Mouse (Mus musculus): ENCODE data around the gene Slc35f6.
A peak's percentile ranks its signal among the peaks of the same experiment; 100 is the strongest.

The Slc35f6 gene

DNA sequence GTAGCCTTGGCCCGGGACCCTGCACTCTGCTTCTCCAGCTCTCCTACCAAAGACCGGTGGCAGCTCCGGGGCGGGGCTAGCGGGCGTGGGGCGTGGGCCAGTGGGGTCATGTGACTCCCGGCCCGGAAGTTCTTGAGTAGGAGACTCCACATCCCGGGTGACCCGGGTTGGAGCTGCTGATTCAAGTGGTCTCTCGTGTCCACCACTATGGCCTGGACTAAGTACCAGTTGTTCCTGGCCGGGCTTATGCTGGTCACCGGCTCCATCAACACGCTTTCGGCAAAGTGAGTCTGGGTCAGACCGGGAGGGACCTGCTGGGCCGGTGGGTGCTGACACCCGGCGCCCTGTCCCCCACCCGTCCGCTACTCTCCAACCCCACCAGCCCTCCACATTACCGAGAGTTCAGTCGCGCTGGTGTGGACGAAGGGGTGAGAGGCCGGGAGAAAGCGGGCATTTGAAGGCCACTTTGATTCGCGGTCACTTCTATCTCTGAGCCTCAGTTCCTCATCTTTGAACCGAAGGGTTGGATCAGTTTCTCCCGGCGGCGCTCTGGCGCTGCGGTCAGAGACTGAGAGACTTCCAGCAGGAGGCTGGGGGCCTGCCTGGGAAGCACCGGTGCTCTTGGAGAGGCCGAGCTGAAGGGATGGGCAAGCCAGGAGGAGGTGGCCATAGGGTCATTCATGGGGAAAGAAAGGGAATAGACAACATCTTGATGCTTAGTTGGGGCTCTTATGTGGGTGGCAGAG is at the start of gene Slc35f6:
Gene Slc35f6, plus strand, starts transcription at position 119 of the 746 bp plus-strand sequence.
- peak; percentile 62 for DNase-seq (ENCODE audit: extremely low read depth, low read depth)

GRCm38 (mm10) chr5:30601397-30601796 is 46.3 kb upstream of the Slc35f6 start:
- no peak for DNase-seq (ENCODE audit: extremely low read depth, low read depth)

DNA sequence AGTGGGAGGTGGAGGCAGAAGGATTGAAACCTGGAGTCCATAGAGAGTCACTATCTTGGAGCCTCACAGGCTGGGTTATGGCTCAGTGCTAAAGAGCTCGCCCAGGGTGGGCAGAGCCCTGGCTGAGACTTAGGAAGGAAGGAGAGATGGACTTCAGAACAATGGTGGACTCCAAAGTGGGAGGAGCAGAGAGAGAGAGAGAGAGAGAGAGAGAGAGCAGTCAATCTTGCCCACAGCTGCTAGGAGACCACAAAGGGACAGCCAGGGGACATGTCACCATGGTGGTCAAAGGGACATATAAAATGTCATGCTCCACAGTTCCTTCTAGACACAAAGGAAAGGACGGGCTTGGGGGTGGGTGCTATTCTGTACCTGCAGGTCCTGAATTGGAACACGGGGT is 44.5 kb upstream of the Slc35f6 start:
- DNase-seq (ENCODE audit: extremely low read depth, low read depth), result no peak

GRCm38 (mm10) chr5:30603926-30604325 is 43.8 kb upstream of the Slc35f6 start:
- DNase-seq (ENCODE audit: extremely low read depth, low read depth), result no peak

GRCm38 (mm10) chr5:30604769-30605188 is 43.0 kb upstream of the Slc35f6 start:
- no peak for DNase-seq (ENCODE audit: extremely low read depth, low read depth)

GRCm38 (mm10) chr5:30605649-30606048 is 42.1 kb upstream of the Slc35f6 start:
- no peak for DNase-seq (ENCODE audit: extremely low read depth, low read depth)

DNA sequence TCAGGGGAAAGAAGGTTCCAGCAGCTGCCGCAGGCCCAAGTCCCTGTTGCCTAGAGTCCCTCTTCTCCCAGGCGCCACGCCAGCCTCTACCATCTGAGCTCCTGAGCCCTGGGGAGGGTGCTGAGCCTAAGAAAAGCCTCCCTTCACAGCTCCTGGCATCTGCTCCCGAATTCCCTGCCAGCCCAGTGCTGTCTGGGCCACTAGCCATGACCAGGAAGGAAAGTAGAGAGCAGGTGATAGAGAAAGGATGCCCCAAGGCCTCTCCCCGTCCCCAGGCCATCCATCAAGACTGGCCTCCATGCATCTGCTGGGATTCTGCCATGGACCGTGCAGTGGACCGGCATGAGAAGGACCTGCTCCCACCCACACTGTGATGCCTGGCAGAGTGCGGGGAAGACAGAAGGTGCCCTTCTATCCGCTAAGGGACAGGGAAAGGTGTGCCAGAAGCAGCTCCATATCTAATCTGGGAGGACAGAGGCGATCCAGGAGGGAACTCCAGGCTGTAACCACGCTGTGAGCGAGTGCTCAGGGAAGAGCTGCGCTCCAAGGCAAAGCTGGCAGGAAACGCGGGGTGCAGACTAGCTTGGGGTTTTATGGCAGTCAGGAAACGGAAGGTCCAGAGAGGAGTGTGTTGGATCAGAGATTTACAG is 41.2 kb upstream of the Slc35f6 start:
- no peak for DNase-seq (ENCODE audit: extremely low read depth, low read depth)

DNA sequence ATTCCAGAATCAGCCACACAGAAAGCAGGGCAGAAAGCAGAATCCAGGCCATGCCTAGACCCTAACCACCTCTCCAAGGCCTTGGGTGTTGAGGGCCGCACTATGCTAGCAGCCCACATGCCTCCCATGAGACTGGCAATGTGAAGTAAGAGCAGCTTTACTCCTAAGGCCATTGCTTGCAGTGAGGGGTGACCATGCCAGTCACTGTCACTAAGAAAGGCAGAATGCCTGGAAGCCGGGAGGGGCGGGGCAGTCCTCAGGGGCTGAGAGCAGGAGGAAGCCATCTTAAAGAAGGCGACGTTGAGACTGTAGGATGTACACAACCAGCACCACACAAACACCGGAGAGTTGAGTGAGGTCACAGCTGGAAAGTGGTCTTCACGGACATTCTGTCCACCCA is 38.6 kb upstream of the Slc35f6 start:
- DNase-seq (ENCODE audit: extremely low read depth, low read depth), result no peak

- no peak for DNase-seq (ENCODE audit: extremely low read depth, low read depth)
These were observed 37.7 kb upstream of the Slc35f6 start for GRCm38 (mm10) chr5:30609918-30610645.

- DNase-seq (ENCODE audit: extremely low read depth, low read depth), result no peak
These were observed 36.6 kb upstream of the Slc35f6 start for GRCm38 (mm10) chr5:30611091-30611490.

DNA sequence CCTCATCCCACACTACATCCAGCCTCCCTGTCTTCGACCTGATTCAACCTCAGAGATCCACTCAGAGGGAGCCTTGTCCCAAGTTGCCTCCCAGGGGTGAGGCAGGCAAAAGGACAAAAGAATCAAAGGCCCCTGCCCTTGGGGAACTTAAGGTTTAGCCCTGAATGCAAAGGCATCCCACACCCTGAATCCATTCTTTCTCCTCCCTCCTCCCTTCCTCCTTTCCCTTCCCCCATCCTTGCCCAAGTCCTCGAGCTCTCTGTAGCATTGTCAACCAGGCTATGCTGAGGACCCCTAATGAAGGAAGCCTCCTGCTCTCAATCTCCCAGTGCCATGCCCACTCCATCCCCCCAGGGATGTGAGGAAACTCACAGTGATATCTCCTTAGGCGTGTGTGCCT is 36.0 kb upstream of the Slc35f6 start:
- no peak for DNase-seq (ENCODE audit: extremely low read depth, low read depth)

DNA sequence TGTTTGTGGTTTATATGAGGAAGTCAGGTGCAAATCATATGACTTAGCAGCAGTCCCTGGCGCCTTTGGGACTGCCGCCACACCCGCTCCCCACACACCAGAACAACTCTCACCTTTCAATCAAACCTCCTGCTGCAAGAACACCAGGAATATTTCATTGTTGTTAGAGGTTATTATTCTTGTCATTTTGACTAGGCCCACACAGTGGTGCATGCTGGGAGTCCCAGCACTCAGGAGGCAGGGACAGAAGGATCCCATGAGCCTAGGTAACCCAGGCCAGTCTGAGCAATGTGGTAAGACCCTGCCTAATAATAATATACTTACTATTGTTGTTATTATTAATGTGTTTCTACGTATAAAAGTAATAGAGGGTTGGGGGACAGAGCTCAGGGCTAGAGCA is 35.2 kb upstream of the Slc35f6 start:
- DNase-seq (ENCODE audit: extremely low read depth, low read depth), result no peak

DNA sequence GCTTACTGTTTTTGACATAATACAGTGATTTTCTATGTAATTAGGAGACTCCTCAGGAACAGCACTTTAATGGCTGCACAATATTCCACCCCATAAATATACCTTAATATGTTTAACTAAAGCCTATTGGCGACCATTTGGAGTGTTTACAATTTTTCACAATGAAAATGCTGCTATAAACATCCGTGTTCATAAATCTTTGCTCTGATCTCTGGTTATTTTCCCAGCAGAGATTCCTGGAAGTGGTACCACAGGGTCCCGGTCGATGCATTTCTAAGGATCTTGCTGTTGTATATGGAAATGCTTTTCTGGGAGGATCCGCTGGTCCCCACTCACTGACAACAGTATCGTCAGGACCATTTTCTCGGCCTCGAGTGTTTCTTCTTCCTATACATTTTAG is 34.5 kb upstream of the Slc35f6 start:
- DNase-seq (ENCODE audit: extremely low read depth, low read depth), result no peak

DNA sequence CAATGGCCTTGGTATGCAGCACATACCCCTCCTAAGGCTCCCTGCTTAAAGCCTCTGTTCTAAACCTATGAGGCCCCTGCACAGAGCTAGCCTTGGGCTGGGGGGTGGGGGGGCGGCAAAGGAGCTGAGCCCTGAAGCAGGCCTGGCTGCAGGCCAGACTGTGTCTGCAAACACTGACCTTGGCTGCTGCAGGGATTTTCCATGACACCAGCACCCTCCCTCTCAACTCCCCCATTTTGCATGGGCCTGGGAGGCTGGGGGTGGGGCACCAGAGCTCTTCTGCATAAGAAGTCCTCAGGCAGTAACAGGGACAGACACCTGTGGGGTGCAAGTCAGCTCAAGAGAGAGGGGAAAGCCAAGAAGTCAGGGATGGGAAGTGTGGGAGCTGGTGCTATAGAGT is 33.5 kb upstream of the Slc35f6 start:
- DNase-seq (ENCODE audit: extremely low read depth, low read depth), result no peak

GRCm38 (mm10) chr5:30615416-30615815 is 32.3 kb upstream of the Slc35f6 start:
- DNase-seq (ENCODE audit: extremely low read depth, low read depth), result no peak

- no peak for DNase-seq (ENCODE audit: extremely low read depth, low read depth)
These were observed 31.9 kb upstream of the Slc35f6 start for GRCm38 (mm10) chr5:30615819-30616218.

DNA sequence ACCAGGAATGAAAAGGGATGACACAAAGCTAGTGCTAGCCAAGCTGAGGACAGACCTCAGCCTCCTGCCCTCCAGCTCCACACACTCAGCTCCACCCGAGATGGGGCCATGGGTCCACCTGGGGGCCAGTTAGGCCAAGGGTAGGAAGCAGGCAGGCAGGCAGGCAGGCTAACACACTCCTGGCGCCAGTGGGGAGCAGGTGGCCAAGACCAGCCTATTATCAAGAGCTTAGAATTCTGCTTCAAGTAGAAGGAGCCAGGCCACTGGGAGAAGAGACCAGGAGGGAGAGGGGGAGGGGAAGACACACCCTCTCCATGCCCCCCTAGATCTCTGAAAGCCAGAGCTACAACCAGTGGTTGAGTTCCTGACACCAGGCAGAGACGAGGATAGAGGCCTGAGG is 31.1 kb upstream of the Slc35f6 start:
- DNase-seq (ENCODE audit: extremely low read depth, low read depth), result no peak

DNA sequence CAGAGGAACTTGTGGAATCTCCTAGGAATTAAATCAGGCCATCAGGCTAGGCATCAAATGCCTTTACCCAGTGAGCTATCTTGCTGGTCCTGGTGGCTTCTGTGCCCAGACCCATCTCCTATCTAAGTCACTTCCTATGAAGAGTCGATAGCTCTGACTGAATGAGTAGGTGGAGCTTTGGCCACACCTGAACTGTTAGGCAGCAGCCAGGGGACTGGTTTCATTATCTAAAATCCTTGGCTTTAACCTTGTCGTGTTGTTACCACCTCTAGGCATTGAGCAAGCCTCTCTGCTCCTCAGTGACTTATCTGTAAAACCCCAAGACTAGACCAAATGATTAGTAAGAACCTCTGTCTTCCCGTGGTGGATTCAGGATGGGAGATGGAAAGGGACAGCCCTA is 30.4 kb upstream of the Slc35f6 start:
- DNase-seq (ENCODE audit: extremely low read depth, low read depth), result no peak

- DNase-seq (ENCODE audit: extremely low read depth, low read depth), result no peak
These were observed 29.9 kb upstream of the Slc35f6 start for GRCm38 (mm10) chr5:30617851-30618250.

DNA sequence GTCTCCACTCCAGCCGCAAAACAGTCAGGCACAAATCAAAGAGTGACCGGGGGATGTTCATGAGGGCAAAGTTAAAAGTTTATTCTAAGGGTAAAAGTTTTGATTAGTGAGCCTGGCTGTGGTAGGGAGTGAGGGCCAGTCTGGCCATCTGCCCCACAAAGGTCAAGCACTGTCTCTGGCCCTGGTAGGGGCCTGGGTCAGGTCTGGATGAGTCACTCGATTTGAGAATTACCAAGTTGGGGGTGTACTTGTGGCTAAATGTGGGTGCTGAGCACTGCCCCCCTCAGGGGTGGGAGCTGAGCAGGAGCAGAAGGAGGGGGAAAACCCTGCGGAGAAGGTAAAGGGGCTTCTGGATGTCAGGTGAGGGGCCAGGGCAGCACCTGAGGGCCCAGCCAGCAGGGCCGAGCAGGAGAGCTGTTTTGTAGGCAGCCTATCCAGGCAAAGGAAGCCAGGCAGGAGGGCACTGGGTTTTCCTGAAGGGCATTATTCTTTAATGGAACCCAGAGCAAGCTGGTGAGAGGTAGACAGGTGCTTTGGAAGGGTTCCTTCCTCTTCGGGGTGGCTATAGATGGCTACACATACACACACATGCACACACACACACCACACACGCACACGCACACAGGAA is 29.2 kb upstream of the Slc35f6 start:
- DNase-seq (ENCODE audit: extremely low read depth, low read depth), result no peak

DNA sequence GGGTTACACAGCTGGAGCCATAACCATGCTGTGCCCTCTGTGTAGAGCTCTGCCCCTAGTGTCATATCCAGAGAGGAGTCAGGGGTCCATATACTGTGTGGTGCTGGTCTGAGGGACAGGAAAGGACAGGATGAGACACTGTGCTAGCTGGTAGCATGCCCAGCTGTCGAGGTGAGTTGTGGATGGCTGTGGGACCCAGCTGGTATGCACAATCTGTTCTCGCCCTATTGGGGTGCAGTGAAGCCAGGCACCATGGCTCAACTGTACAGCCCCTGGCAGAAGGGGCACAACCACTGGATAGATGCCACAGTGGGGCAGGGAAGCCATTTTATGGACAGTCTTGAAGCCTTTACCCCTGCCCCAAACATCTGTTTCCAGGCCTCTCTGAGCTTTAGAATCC is 28.5 kb upstream of the Slc35f6 start:
- no peak for DNase-seq (ENCODE audit: extremely low read depth, low read depth)

- DNase-seq (ENCODE audit: extremely low read depth, low read depth), result no peak
These were observed 27.2 kb upstream of the Slc35f6 start for GRCm38 (mm10) chr5:30620567-30620966.
